Mouse (Mus musculus): ENCODE results near the gene Dach2. TPM values are rescaled to one million over a fixed set of nuclear protein-coding genes. Genes with fewer than 3 reads are reported as not detected.

The Dach2 gene
- 0.11 and 0.22 TPM in 2 replicates for polyA plus RNA-seq (2012; rRNA removed)

GRCm38 (mm10) chrX:113297404-113297803 is at the start of gene Dach2:
Gene Dach2 (plus strand): TSS chrX:113297510.

Other genes with a start within 250 kb of the Dach2 start
- gene Chm, start 112.0 kb upstream of the Dach2 start, polyA plus RNA-seq (2012; rRNA removed) = 1.7 and 1.9 TPM in 2 replicates

Data from liver, embryonic 18 days (tissue).